Mouse (Mus musculus): ENCODE results near the gene Hdac10.

The Hdac10 gene

DNA sequence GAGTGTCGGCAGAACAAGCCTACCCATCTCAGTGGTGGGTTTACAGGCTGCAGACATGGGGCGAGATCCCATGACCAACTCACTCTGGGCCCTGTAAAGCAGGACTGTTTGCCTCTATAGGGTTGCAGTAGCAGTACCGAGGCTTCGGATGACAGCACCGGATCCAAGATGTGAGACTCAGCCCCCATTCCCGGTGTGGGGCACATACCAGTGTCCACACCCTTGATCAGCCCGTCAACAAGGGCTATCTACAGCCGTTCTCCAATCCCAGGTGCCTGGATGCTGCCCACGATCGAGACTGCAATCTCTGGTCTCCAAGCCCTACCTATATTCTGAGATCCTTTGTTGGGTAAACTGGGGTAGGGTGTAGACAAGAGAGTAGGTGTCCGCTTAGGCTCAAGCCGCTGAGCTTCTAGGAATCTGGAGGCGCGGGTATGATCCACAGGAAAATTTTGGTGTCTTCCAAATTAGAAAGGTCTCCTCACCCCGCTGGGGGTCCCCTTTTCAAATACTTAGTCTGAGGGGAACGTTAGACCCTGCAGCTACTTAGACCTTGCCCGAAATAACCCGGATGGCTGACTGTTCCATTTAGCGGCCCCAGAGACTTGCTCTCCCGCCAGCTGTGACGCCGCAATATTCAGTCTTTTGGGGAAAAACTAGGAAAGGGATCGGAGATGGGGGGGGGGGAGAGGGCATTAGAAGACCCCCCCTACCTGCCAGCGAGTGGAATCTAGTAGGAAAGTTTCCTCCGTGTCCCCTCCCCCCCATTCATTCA lies 20.2 kb upstream of the Hdac10 start:
- no peak for DNase-seq (ENCODE audit: low spot score in 2 of 2)

DNA sequence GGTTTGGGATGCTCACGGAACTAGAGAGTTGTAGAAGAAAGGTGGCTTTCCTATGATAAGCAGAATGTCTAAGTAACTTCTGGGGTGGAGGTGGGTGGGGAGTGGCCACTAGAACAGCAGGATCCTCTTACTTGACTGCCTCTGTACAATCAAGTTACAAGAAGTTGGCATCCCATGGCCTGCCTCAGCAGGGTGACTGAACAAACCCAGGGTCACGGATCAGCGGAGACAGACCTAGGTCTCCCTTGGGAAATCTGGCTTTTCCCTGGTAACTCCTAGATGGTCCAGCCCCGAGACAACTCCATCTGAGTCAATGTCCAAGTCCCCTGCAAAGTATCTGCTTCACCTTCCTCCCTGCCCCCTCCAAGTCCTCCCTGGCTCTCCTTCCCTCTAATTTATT lies 19.4 kb upstream of the Hdac10 start:
- DNase-seq (ENCODE audit: low spot score in 2 of 2) = no peak

DNA sequence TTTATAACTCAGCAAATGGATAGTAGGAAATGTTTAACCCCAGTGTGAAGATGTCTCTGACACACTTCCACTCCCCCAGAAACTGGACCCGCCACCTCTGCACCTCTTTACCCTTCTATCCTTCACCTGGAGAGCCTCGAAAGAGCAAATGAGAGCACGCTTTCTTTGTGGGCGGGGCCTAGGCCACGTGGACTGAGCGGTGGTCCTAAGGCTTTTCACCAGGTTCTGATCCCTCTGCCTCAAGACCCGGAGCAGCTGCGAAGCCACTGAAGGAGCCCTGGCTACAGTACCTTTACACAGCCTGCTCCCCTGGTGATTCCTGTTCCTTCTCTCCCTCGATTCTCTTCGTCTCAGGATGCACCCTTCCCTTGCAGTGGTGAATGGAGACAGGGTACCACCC lies 19.0 kb upstream of the Hdac10 start:
- no peak for DNase-seq (ENCODE audit: low spot score in 2 of 2)

DNA sequence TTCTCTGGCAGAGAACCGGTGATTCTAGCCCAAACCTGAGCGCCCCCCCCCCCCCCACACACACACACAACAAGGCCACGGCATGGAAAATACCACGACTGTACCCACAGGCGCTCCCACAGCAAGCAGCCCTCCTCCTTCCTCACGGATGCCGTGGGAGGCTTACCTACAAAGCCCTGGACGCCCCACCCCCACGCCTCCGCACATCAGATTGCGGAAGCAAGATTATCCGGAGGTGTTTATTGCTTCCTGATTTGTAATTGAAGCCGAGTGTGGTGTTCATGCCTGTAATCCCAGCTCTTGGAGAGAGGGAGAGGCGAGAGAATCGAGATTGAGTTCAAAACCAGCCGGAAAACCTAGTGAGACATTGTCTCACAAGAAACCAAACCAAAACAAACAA lies 18.5 kb upstream of the Hdac10 start:
- DNase-seq (ENCODE audit: low spot score in 2 of 2) = peak in 1 of 2 experiments; percentile 72

DNA sequence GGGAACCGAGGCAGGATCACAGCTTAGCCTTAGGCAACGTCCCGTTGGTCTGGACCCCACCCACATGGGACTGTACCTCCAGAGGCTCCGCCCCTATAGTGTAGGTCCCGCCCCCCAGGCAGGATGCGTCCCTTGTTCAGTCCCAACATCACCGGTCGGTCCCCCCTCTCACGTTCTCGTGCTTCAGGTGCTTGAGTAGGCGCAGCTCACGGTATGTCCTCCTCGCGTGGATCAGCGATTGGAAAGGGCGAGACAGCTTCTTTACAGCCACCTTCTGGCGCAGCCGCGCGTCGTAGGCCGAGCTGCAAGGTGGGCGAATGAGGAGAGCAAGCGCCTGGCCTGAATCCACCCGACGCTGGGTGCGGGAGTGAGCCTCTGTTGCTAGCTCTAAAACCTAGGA lies 18.0 kb upstream of the Hdac10 start:
- peak in 1 of 2 experiments; percentile 70 for DNase-seq (ENCODE audit: low spot score in 2 of 2)

- no peak for DNase-seq (ENCODE audit: low spot score in 2 of 2)
Observed at GRCm38 (mm10) chr15:89145813-89146350, 17.4 kb upstream of the Hdac10 start.

DNA sequence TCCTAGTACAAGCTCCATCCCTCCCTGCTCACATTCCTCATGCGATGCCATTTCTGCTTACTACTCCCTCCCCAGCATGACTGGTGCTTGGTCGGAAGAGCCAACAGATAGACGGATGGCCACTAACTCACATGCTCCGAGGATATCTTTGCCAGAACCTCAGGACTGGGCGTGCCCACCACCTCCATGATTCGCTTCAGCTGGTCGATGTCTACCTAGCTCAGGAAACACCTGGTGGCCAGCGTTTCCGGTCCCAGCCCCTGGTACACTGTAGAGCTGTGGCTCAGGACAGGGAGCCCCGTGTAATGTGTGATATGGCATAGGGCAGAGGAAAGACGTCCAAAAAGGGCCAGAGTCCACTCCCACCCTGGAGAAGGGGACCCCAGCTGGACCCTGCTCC lies 16.5 kb upstream of the Hdac10 start:
- DNase-seq (ENCODE audit: low spot score in 2 of 2) = no peak

GRCm38 (mm10) chr15:89143134-89143533 lies 14.6 kb upstream of the Hdac10 start:
- DNase-seq (ENCODE audit: low spot score in 2 of 2) = no peak

DNA sequence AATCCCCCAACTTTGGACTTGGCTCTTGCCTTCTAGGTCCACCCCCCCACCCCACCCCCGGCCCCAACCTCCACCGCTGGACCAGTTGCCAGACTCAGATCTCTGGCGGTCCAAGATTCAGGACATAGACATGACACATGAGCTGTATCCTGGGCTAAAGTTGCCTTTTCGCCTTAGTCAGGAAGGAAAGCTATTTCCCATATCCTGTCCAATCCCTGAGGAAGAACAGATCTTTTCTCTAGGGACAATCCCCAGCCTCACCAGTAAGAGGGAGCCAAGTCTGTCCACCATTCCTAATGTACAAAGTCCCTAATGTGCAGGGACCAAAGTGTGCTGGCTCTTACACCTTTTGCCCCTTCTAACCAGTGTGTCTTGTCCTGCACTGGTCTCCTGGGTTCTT lies 13.4 kb upstream of the Hdac10 start:
- DNase-seq (ENCODE audit: low spot score in 2 of 2) = no peak

DNA sequence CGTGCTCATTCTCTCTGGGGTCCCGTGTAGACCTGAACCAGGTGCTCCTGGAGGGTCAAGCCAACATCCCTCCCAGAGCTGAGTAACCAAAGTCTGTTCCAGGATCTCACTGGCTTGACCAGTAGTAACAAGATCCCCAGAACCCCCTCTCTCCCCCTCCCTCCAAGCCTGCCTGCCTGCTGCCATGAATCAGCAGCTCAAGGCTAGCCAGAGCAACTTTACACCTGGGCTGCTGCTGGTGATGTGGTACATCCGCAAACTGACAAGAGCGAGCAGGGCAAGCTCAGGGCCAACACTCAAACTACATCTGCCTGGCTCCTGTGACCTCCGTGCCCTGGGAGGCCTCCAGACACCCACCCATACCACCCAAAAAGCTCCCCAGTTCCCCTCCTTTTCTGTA lies 12.9 kb upstream of the Hdac10 start:
- no peak for DNase-seq (ENCODE audit: low spot score in 2 of 2)

GRCm38 (mm10) chr15:89140659-89141252 lies 12.3 kb upstream of the Hdac10 start, which contains the start of gene Mapk12:
Mapk12 (minus strand) TSS chr15:89140703.
- DNase-seq (ENCODE audit: low spot score in 2 of 2) = no peak

- no peak for DNase-seq (ENCODE audit: low spot score in 2 of 2)
Observed at GRCm38 (mm10) chr15:89140048-89140658, 11.7 kb upstream of the Hdac10 start.

- no peak for DNase-seq (ENCODE audit: low spot score in 2 of 2)
Observed at GRCm38 (mm10) chr15:89138531-89138930, 10.0 kb upstream of the Hdac10 start.

GRCm38 (mm10) chr15:89138046-89138405 lies 9.5 kb upstream of the Hdac10 start:
- no peak for DNase-seq (ENCODE audit: low spot score in 2 of 2)

DNA sequence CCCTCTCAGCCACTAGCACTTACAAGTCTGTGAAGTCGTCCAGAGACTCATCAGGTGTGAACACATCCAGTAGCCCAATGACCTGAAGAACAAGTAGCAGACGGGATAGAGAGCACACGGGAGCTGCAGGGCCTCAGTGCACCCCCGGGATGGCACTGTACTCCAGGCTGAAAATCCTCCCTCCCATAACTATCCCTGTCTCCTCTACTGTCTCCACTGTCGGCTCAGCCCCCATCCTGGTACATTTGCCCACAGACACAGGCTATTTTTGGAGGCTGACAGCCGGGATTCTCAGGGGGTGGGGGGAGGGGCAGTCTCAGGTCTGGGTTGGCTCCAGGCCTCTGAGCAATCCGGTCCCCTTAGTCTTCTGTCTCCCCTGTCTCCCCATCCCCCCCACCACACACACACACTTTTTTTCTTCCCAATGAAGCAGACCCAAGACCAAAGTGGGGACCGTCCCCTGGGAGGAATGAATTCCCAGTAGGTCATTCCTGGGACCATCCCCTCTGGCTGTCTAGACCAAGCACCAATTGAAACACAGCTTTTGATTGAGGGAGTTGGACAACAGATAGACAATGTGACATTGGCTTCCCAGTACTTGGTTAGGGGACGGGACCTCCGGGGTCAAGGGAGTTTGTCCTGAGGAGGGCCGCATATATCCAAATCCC lies 9.0 kb upstream of the Hdac10 start:
- no peak for DNase-seq (ENCODE audit: low spot score in 2 of 2)

GRCm38 (mm10) chr15:89136461-89137155 lies 8.1 kb upstream of the Hdac10 start:
- DNase-seq (ENCODE audit: low spot score in 2 of 2) = no peak

DNA sequence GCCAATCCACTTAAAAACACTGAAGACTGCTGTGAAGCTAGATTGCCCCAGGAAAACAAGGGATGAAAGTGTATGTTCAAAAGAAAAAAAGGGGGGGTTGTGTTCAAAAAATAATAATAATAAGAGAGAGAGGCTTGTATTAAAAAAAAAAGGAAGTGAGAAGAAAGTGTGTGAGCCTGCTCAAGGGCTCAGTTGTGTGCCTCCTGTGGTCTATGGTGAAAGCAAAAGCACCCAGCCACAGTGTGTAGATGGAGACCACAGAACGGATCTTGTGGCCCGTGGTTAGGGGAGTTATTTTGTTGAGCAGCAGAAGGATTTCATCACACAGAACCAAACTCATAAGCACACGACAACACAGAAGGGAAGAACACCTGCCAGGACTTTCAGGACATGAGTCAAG lies 2.8 kb upstream of the Hdac10 start:
- DNase-seq (ENCODE audit: low spot score in 2 of 2) = peak in 1 of 2 experiments; percentile 71

- DNase-seq (ENCODE audit: low spot score in 2 of 2) = no peak
Observed at GRCm38 (mm10) chr15:89130245-89130644, 1.7 kb upstream of the Hdac10 start.

GRCm38 (mm10) chr15:89127364-89127940 lies 1.0 kb downstream of the Hdac10 start:
- no peak for DNase-seq (ENCODE audit: low spot score in 2 of 2)

DNA sequence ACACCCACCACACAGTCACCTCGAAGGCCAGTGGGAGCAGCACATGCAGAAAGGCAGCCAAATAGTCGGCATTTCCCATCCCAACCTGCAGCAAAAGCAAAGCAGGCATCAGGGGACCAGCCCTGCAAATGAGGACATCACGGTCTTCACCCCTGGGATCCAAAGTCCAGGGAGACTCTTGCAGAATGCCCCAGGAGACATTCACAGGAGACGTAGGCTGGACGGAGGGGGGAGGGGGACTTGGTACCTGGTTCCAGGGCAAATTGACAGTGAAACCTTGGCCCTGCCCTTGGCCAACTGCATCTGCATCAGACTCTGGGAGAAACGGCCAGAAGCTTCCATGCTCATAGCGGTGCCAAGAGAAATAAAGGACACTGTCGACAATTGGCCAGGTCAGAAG lies 1.9 kb downstream of the Hdac10 start:
- no peak for DNase-seq (ENCODE audit: low spot score in 2 of 2)

- no peak for DNase-seq (ENCODE audit: low spot score in 2 of 2)
Observed at GRCm38 (mm10) chr15:89125351-89125750, 3.1 kb downstream of the Hdac10 start.

Measured in spleen, postnatal 10 days (tissue).